Mouse (Mus musculus) kidney, adult 2 months (tissue): Measurements from ENCODE around the gene Rpp30. TPM values are rescaled to one million over a fixed set of nuclear protein-coding genes. Genes with fewer than 3 reads are reported as not detected.

Experiments used
- DNase-seq: peaks from one replicate; pipeline ENCODE4 v3.0.0; 2021
- H3K27ac ChIP-seq: fragments of 200-500 bp; 2 replicates; pipeline ENCODE4 v1.5.1; 2012; ENCODE audit warnings: low read depth, low read length, control low read depth, inconsistent platforms; ENCODE audit not compliant: insufficient read depth
- H3K27me3 ChIP-seq: fragments of 200-500 bp; replicated peaks from 2 replicates; pipeline ENCODE4 v1.6.1; 2012; ENCODE audit warnings: mild to moderate bottlenecking, moderate library complexity, low read length, inconsistent platforms; ENCODE audit not compliant: control insufficient read depth, insufficient read depth
- H3K36me3 ChIP-seq: fragments of 200-500 bp; 2 replicates; pipeline ENCODE4 v1.6.1; 2012; ENCODE audit warnings: mild to moderate bottlenecking, moderate library complexity, low read length, inconsistent platforms; ENCODE audit not compliant: control insufficient read depth, insufficient read depth
- H3K4me1 ChIP-seq: fragments of 200-500 bp; 2 replicates; pipeline ENCODE4 v1.6.1; 2011; ENCODE audit warnings: low read length; ENCODE audit not compliant: control insufficient read depth, insufficient read depth
- H3K4me3 ChIP-seq: fragments of 200-500 bp; 2 replicates; pipeline ENCODE4 v1.5.1; 2011; ENCODE audit warnings: mild to moderate bottlenecking, low read depth, low read length, control low read depth; ENCODE audit not compliant: insufficient read depth
- CTCF ChIP-seq: fragments of 200-500 bp; conservative IDR thresholded peaks from 2 replicates; pipeline ENCODE4 v1.5.1; 2011; ENCODE audit warnings: low read depth, mild to moderate bottlenecking, control low read depth, low read length, moderate library complexity, mixed read lengths; ENCODE audit not compliant: insufficient read depth, insufficient read length
- POLR2A ChIP-seq: fragments of 200-500 bp; IDR thresholded peaks from one replicate; pipeline ENCODE4 v1.6.1; 2011; ENCODE audit warnings: low read depth, low read length, control low read depth
- WGBS: fragments of 180-500 bp; shearing (Covaris S2); methylation state at CpG from one replicate; pipeline ENCODE4 v1.1.7; 2018; 5-methylcytosine and 5-hydroxymethylcytosine counted together
- polyA plus RNA-seq: library from polyadenylated mRNA; depleted of rRNA; stranded (reverse); fragments of >200 nt; gene quantifications from 2 replicates; pipeline ENCODE4 v1.2.3, GENCODE M21; 2012

Gene Rpp30
- polyA plus RNA-seq, 1 experiment = 3.8 TPM

DNA sequence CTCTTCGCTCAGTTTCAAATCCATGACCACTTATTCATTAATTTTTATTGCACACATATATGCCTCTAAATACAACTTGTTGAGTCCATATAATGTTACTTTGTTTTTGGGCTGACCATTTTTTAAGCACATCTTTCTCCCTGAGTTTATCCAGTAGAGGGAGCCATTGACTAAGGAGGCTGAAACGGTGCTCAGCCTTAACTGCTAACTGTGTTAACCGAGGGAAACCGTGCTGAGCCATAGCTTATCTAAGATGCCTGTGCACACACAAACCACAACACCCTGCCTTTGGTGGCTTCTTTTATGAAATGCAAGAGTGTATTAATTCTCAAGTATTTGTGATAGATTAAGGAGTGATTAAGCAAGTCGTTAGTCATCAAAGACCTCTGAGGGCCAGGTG lies 7.3 kb downstream of the Rpp30 start:
- no peak overlapping the region for H3K4me3 ChIP-seq
- WGBS = 37% methylated on average over 5 of the region's 5 CpGs
- TF ChIP-seq POLR2A (no peak), CTCF (peak; percentile 50)
- H3K36me3 ChIP-seq = no peaks in the 10 kb centered on the region; the same call in 1 of the 2 replicates
- no peaks in the 10 kb centered on the region for H3K27me3 ChIP-seq
- DNase-seq = peak; percentile 31
- H3K4me1 ChIP-seq = no peaks in the 10 kb centered on the region
- H3K27ac ChIP-seq = no peak overlapping the region

- no peak overlapping the region for H3K27ac ChIP-seq
- no peak for DNase-seq
- no peaks in the 10 kb centered on the region for H3K27me3 ChIP-seq
- H3K4me1 ChIP-seq = no peaks in the 10 kb centered on the region
- 93% methylated on average over 3 of the region's 3 CpGs for WGBS
- TF ChIP-seq CTCF = no peak
- TF ChIP-seq POLR2A = no peak
- H3K36me3 ChIP-seq = no peaks in the 10 kb centered on the region; the same call in none of the 2 replicates
- H3K4me3 ChIP-seq = no peak overlapping the region
These were observed 13.7 kb downstream of the Rpp30 start for GRCm38 (mm10) chr19:36097194-36097593.

GRCm38 (mm10) chr19:36098265-36098664 lies 14.7 kb downstream of the Rpp30 start:
- no peak overlapping the region for H3K4me3 ChIP-seq
- H3K4me1 ChIP-seq = no peaks in the 10 kb centered on the region
- no peak for DNase-seq
- no peak overlapping the region for H3K27ac ChIP-seq
- no peak for TF ChIP-seq POLR2A
- no peak for TF ChIP-seq CTCF
- WGBS = 92% methylated on average over 1 of the region's 1 CpGs
- H3K27me3 ChIP-seq = no peaks in the 10 kb centered on the region
- H3K36me3 ChIP-seq = no peaks in the 10 kb centered on the region; the same call in none of the 2 replicates

GRCm38 (mm10) chr19:36098916-36099315 lies 15.4 kb downstream of the Rpp30 start:
- Histone ChIP-seq H3K4me3 (no peak overlapping the region), H3K27me3 (no peaks in the 10 kb centered on the region), H3K4me1 (no peaks in the 10 kb centered on the region), H3K36me3 (no peaks in the 10 kb centered on the region; the same call in none of the 2 replicates), H3K27ac (no peak overlapping the region)
- TF ChIP-seq CTCF = no peak
- TF ChIP-seq POLR2A = no peak
- 64% methylated on average over 7 of the region's 7 CpGs for WGBS
- no peak for DNase-seq

DNA sequence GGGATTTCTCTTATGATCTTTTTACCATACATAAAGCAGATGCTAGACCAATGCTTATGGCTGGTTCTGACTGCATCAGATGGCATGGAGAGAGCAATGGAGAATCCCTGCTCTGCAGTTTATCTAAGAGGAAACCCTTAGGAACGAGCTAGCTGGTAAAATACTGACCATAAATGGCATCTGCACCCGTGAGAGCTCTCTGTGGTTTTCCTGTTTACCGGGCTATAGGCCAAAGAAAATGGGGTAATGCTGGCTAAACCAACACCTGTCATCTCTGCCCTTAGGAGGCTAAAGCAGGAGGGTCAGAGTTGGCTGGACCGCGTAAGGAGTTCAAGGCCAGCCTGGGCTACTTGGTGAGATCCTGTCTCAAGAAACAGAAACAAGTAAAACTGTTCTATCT lies 20.4 kb downstream of the Rpp30 start:
- no peak for TF ChIP-seq POLR2A
- no peak for TF ChIP-seq CTCF
- Histone ChIP-seq H3K27ac (no peak overlapping the region), H3K27me3 (no peaks in the 10 kb centered on the region), H3K36me3 (no peaks in the 10 kb centered on the region; the same call in none of the 2 replicates), H3K4me3 (no peak overlapping the region), H3K4me1 (no peaks in the 10 kb centered on the region)
- 73% methylated on average over 5 of the region's 5 CpGs for WGBS
- no peak for DNase-seq

- Histone ChIP-seq H3K27me3 (no peaks in the 10 kb centered on the region), H3K4me1 (no peaks in the 10 kb centered on the region), H3K36me3 (no peaks in the 10 kb centered on the region), H3K4me3 (no peak overlapping the region), H3K27ac (no peak overlapping the region)
- DNase-seq = no peak
- WGBS = 79% methylated on average over 26 of the region's 26 CpGs
- TF ChIP-seq CTCF (no peak), POLR2A (no peak)
These were observed 25.9 kb downstream of the Rpp30 start for GRCm38 (mm10) chr19:36109318-36109944.

DNA sequence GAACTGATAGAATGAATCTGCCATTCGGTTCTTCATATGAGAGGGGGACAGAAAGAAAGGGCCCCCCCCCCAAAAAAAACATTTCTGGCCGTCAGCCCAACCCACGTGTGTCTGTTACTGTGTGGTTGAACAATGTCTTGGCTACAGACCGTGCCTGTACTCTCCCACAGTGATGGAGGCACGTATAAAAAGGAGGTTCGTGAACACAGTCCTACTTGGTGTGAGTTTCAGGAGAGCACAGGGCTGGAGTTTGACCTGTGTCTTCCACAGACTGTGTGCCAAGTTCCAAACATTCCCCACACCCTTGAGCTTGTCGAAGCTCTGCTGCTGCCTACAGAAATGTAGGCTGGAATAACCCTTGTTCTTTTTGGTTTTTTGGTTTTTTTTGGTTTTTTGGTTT lies 26.9 kb downstream of the Rpp30 start:
- peak; percentile 17 for DNase-seq
- WGBS = 18% methylated on average over 7 of the region's 7 CpGs
- H3K36me3 ChIP-seq = no peaks in the 10 kb centered on the region
- no peak overlapping the region for H3K27ac ChIP-seq
- H3K4me1 ChIP-seq = no peaks in the 10 kb centered on the region
- no peak for TF ChIP-seq CTCF
- no peak for TF ChIP-seq POLR2A
- H3K27me3 ChIP-seq = no peaks in the 10 kb centered on the region
- no peak overlapping the region for H3K4me3 ChIP-seq
